Mouse (Mus musculus) right cerebral cortex, postnatal 14 days (tissue): ENCODE measurements around the gene Tnfaip1.
A peak's percentile ranks its signal among the peaks of the same experiment; 100 is the strongest.

ENCODE experiments used
- DNase-seq: peaks from one replicate; pipeline ENCODE4 v3.0.0; 2022

Gene Tnfaip1

DNA sequence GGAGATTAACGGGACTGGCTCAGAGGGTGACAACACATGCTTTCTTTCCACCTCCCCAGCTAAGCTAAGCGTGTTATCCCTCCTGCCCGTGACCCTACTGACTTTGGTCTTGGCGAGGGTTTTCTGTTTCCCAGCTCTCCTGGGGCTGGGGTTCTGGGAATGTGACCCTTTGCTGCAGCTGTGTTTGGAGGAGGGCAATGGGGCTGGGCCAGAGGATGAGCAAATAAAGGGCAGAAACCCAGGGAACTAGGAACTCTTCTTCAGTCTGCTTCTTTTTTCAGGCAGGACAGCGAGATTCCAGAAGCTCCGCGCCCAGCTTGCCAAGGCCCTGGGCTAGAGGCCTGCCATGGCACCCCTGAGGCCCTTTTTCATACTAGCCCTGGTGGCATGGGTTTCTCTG lies 37.1 kb downstream of the Tnfaip1 start, which contains the start of gene Vtn:
Vtn (plus strand) TSS at position 88 of the 400 bp plus-strand sequence.
- no peak for DNase-seq

DNA sequence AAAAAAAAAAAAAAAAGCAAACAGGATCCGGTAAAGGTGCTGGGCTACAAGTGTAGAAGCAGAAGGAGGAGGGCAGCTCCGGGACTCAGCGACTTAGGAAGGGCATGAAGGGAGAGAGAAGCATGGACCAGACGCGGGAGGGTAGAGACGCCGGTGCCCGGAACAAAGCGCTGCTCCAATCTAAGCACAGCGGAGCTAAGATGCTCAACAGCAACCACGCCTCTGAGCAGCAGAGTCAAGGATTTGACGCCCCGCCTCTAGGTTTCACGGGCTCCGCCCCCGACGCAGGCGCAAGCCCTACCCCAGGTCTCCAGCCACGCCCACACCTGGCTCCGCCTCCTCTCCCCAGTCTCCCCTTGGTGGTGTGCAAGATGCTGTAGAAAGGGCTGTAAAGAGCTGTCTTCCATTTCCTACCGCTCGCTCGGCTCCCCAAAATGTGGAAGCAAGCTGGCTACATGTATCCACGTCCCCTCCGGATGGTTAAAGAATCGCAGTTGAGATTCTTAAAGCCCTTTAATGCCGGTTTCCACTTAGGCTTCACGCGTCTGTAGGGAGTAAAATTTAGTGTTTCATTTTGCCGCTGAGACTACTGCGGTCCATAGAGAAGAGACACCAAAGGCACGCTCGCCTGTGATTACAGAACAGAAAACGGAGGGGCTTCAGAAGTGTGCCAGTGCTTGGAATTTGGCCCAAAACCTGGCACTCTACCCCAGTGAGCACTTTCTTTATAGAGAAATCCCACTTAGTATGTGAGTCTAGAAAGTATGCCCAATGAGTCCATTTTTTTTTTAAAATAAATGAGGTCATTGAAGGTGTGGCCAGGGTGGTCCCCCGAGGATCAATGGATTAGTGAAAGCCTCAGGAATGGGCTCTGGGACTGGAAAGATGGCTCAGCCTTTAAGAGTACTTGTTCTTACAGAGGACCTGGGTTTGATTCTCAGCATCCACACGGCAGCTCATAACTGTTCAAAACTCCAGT lies 38.3 kb downstream of the Tnfaip1 start, which contains the start of gene Sarm1:
Sarm1 (minus strand) TSS at position 211 of the 979 bp plus-strand sequence.
- peak; percentile 93 for DNase-seq

DNA sequence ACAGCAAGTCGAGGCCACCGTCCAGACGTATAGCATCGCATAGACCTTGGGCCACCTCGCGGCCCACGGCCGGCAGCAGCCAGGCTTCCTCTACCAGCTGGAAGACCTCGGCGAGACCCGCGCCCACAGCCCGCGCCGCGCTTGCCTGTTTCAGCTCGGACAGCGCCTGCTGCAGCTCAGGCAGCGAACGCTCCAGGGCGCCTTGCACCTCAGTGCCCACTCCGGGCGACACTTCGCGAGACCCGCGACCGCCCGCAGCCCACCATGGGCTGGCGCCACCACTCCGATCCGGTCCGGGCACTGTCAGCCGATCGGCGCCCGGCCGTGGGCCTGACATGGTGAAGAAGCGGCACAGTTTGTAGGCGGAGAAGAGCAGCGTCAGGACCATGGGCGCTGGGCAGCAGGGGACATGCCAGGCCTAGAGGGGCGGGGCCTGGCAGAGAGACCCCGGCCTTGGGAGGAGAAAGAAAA lies 39.0 kb downstream of the Tnfaip1 start:
- peak; percentile 52 for DNase-seq

DNA sequence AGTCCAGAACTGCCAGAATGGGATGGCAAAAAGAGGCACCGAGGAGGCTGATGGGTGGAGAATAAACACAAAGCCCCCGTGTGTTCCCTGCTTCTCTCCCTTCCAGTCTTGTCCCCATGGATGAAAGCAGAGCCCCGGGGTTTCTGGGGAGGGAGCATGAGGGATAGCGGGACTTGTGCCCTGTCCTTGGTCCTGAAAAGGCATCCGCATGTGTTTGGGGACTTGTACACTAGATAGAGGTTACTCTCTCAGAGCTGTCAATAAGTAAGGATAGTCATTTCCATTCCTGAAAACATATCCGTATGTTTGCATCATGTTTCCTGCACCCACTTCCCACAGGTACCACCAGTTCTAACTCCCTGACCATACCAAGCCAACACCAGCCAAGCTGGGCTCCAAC lies 40.2 kb downstream of the Tnfaip1 start:
- no peak for DNase-seq

DNA sequence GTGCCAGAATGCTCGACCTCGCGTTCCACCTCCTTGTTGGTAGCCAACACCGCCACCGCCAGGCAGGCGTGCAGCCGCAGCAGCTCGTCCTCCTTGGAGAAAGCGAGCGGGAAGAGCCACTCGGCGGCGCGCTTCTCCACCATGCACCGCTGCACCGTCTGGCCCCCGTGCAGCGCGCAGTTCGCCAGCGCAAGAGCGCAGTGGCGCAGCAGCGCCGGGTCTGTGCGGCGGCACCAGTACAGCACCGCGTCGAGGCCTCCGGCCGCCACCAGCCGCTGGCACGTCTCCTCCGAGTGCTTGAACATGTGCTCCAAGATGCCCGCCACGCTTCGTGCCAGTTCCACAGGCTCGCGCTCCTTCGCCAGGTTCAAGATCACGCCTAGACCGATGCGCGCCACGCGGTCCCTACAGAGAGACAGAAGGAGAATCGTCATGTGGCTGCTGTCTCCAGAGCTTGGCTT lies 45.3 kb downstream of the Tnfaip1 start:
- DNase-seq, result peak; percentile 61

- DNase-seq, result peak; percentile 73
These were observed 48.0 kb downstream of the Tnfaip1 start for GRCm38 (mm10) chr11:78488168-78488567.

DNA sequence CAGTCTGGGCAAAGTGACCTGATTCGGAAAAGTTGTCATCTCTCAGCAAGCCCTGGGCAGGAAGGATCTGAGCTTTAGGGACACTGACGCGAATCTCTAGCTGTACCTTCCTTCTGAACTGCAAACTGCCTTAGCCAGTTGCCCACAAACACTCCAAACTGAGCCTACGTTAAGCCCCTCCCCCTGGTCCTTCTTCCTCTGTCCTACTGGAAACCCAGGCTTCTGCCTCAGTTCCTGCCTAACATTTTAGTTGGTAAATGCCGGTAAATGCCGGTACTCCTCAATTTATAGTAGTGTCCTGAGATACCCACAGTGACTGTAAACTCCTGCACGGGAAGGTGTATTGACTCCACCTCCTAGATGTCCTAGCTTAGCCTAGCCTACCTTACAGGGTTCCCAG lies 52.5 kb downstream of the Tnfaip1 start:
- DNase-seq, result no peak

DNA sequence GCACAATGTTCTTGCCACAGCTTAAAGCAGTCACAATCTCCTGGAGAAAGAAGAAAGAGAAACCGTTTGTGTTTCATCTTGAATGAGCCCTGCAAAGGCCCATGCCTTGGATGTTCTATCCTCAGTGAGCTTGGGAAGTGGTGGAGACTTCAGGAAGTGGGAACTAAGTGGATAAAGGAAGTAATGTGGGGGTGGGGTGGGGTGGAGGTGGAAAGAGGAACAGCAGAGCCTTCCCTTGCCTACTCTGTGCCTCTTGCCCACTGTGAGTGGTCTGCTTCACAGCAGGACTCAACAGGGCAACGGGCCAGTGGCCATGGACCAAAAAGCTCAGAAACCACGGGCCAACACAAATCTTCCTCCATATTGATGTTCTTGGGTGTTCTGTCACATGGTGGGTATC lies 60.8 kb downstream of the Tnfaip1 start:
- DNase-seq, result no peak
